Mouse (Mus musculus) mouse trophoblast stem cell (cell line): ENCODE results near the gene Alox12e.
"Not testable (repeated sequence)": the region's sequence is repeated elsewhere in the genome, so short reads cannot be mapped to it uniquely, and the experiment has no call there.

Experiments
- in situ Hi-C, 2 experiments: fragments of 300-500 bp; cut with MseI, MboI; formaldehyde crosslinking; loops; 2 replicates in 1 of 2; 3 replicates in 1 of 2; pipeline ENCODE4 v1.15.1; 2025

Gene Alox12e

GRCm38 (mm10) chr11:70322528-70322927 is at the start of gene Alox12e:
Alox12e (minus strand) TSS chr11:70322628.
- in situ Hi-C loops: no loop called here

DNA sequence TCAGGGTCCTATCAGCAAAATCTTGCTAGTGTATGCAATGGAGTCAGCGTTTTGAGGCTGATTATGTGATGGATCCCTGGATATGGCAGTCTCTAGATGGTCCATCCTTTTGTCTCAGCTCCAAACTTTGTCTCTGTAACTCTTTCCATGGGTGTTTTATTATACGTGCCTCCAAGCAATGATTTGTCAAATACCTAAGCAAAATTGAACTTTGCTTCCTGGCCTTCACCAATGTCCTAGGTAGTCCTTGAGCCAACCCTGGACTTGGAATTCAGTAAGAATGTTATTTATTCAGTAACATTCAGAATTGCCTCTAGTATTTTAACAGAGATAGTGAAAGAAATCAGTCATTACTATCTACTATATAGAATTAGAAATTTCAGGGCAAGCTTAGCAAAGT is 46.2 kb upstream of the Alox12e start:
- in situ Hi-C loops: not testable (repeated sequence)

GRCm38 (mm10) chr11:70367701-70368100 is 45.3 kb upstream of the Alox12e start:
- in situ Hi-C loops: not testable (repeated sequence)

GRCm38 (mm10) chr11:70351868-70352267 is 29.4 kb upstream of the Alox12e start, which contains the start of gene Alox15:
Alox15 (minus strand) TSS chr11:70352031.
- in situ Hi-C loops: no loop called here

GRCm38 (mm10) chr11:70348630-70349029 is 26.2 kb upstream of the Alox12e start:
- in situ Hi-C loops: no loop called here

GRCm38 (mm10) chr11:70347861-70348260 is 25.4 kb upstream of the Alox12e start:
- in situ Hi-C loops: no loop called here

DNA sequence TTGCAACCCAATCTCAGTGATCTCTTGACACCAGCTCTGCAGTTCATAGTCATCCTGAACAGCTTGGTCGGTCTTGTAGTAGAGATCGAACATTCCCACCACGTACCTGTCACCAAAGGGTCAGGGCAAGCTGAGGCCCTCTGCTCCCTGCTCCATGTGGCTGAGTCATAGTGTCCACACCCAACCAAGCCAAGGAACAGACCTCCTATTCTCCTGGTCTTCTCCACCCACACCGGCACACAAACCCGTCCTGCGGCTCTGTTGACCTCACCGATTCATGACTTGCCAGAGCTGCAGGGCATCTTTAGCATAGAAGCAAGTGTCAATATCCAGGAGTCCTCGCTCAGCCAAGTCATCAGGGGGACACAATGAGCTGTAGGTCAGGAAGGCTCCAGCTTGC is 23.1 kb upstream of the Alox12e start:
- in situ Hi-C loops: no loop called here

DNA sequence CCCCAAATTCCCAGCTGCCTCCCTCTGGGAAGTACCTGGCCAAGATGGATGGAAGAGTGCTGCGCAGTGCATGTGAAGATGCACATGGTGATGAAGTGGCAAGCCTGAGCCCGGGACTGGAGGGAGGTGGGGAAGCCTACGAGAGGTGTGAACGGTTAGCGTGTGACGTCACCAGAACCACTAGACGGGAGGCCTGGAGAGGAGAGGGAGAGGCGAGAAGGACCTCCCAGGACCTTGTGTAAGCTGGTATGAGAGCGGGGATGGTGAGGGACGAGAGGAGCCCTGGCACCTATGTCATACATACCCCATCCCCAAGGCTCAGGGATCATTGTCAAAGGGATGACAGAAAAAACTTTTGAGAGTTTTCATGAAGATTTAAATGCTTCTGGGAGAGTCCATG is 22.6 kb upstream of the Alox12e start:
- in situ Hi-C loops: no loop called here

GRCm38 (mm10) chr11:70339481-70339880 is 17.1 kb upstream of the Alox12e start:
- in situ Hi-C loops: no loop called here

- in situ Hi-C loops: no loop called here
Observed at GRCm38 (mm10) chr11:70334477-70334876, 12.0 kb upstream of the Alox12e start.

DNA sequence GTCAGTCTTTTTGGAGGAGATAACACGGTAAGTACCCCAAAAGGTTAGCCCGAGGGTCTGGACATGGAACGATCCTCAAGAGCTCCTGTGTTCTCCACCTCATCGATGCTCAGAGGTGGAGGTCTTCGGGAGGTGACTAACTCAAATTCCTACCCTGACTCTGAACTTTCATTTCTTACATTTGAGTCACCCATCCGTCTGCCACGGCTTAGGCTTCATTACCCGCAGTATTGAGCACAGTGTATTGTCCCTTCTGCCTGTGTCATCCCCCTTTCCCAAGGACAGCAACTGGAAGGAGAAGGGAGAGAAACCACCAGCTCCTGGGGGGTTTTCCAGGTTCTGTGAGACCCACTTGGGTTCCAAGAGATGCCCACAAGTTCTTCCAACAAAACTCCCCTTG is 2.3 kb upstream of the Alox12e start:
- in situ Hi-C loops: no loop called here

DNA sequence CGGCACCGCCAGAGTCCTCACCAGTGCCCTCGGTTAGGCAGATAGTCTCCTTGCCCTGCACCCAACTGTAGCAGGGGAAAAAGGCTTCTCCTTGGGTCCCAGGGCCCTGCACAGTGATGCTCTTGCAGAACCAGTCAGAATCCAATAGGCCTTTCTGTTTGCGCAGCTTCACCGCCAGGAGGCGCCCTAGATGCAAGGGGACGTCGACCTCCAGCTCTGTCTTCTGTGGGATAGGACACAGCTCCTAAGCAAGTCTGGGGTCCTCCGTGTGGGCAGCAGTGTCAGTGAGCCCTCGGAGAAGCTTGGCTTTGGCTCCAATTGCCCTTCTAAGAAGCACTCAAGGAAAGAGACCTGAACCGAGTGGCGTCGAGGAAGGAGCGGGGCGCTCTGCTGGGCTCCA is 764 bp downstream of the Alox12e start:
- in situ Hi-C loops: no loop called here

DNA sequence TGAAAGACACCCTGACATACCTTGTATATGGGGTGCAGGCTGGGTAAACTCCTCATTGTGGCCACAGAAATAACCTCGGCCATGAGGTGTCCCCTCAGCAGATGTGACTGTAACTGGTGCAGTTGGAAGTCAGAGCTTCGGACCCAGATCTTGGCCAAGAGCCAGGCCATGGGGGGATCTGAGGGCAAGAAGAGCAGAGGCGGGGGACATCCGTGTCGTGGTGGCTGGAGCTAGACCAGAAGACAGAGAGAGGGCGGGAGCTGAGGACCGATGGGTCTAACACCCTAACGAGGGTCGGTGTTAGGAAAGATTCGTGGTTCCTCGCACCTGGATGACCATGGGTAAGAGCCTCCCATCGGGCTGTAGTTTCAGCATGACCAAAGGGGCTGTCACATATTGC is 2.8 kb downstream of the Alox12e start:
- in situ Hi-C loops: no loop called here

- in situ Hi-C loops: no loop called here
Observed at GRCm38 (mm10) chr11:70313833-70314232, 8.6 kb downstream of the Alox12e start.

GRCm38 (mm10) chr11:70309341-70309740 is 13.1 kb downstream of the Alox12e start:
- in situ Hi-C loops: loop anchor here in 1 of 2 experiments (5.0 kb wide), 1 partner anchor 62 kb away; no protein-coding TSS in a partner anchor

DNA sequence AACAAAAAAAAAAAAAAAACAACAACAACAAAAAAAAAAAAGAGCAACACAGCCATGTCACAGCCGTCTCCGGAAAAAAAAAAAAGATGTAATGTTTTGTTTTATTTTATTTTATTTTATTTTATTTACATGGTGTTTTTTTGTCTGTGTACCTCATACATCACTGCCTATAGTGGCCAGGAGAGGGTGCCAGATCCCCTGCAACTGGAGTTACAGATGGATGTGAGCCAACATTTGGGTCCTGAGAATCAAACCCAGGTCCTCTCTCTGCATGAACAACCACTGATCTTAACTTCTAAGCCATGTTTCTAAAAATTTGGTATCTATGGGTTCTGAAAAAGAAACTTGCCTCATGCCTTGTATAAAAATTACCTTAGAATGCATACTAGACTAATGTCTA is 14.1 kb downstream of the Alox12e start:
- in situ Hi-C loops: loop anchor here in 1 of 2 experiments (5.0 kb wide), 1 partner anchor 61 kb away; no protein-coding TSS in a partner anchor

DNA sequence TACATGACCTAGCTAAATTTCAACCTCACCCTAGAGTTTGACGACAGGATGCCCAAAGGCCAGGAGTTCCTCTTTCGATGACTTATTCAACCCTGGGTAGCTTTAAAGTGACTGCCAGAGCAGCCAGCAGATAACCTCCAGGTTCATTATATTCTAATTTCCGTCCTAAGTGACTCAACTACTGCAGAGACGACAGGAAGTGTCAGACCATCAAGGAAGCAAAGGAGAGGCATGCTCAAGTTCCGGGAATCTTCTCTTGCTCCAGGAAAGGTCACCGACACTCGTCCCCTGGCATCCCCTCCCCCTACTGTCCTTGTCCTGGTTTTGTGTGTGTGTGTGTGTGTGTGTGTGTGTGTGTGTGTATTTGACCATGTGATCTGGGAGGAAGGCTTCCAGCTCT is 16.3 kb downstream of the Alox12e start:
- in situ Hi-C loops: loop anchor here in 1 of 2 experiments (5.0 kb wide), 1 partner anchor 59 kb away; no protein-coding TSS in a partner anchor

GRCm38 (mm10) chr11:70302293-70302692 is 20.1 kb downstream of the Alox12e start:
- in situ Hi-C loops: no loop called here

- in situ Hi-C loops: no loop called here
Observed at GRCm38 (mm10) chr11:70297836-70298454, 24.5 kb downstream of the Alox12e start.

- in situ Hi-C loops: no loop called here
Observed at GRCm38 (mm10) chr11:70297405-70297804, 25.0 kb downstream of the Alox12e start.

GRCm38 (mm10) chr11:70293881-70294280 is 28.5 kb downstream of the Alox12e start:
- in situ Hi-C loops: no loop called here

GRCm38 (mm10) chr11:70291235-70291634 is 31.2 kb downstream of the Alox12e start:
- in situ Hi-C loops: no loop called here

GRCm38 (mm10) chr11:70289236-70289635 is 33.2 kb downstream of the Alox12e start:
- in situ Hi-C loops: no loop called here

- in situ Hi-C loops: no loop called here
Observed at GRCm38 (mm10) chr11:70288102-70288501, 34.3 kb downstream of the Alox12e start.
